Mouse (Mus musculus) gastrocnemius, adult 2 months (tissue): ENCODE data around the gene Krtap5-1. TPM values are rescaled to one million over a fixed set of nuclear protein-coding genes. Genes with fewer than 3 reads are reported as not detected.
"Not testable (repeated sequence)": the region's sequence is repeated elsewhere in the genome, so short reads cannot be mapped to it uniquely, and the experiment has no call there.

ENCODE experiments used
- DNase-seq: peaks from one replicate; pipeline ENCODE4 v3.0.0; 2022
- H3K27ac ChIP-seq: fragments of 200-600 bp; 2 replicates; pipeline ENCODE4 v1.8.1; 2022; ENCODE audit warnings: mild to moderate bottlenecking
- H3K4me3 ChIP-seq: fragments of 200-600 bp; 2 replicates; pipeline ENCODE4 v1.8.1; 2022; ENCODE audit warnings: mild to moderate bottlenecking, moderate library complexity
- CTCF ChIP-seq: fragments of 200-600 bp; IDR thresholded peaks from 2 replicates; pipeline ENCODE4 v1.8.1; 2022; ENCODE audit warnings: antibody characterized with exemption, mild to moderate bottlenecking, moderate library complexity
- intact Hi-C: fragments of 180-260 bp; cut with DNase I; formaldehyde crosslinking; loops from one replicate; pipeline ENCODE4 v1.15.1; 2025
- total RNA-seq, 2 experiments: library from RNA; stranded (reverse); gene quantifications; 2 replicates each; pipeline ENCODE4 v1.2.3; 2021

Gene Krtap5-1
- total RNA-seq, 2 experiments from 2014 or later, result not detected

DNA sequence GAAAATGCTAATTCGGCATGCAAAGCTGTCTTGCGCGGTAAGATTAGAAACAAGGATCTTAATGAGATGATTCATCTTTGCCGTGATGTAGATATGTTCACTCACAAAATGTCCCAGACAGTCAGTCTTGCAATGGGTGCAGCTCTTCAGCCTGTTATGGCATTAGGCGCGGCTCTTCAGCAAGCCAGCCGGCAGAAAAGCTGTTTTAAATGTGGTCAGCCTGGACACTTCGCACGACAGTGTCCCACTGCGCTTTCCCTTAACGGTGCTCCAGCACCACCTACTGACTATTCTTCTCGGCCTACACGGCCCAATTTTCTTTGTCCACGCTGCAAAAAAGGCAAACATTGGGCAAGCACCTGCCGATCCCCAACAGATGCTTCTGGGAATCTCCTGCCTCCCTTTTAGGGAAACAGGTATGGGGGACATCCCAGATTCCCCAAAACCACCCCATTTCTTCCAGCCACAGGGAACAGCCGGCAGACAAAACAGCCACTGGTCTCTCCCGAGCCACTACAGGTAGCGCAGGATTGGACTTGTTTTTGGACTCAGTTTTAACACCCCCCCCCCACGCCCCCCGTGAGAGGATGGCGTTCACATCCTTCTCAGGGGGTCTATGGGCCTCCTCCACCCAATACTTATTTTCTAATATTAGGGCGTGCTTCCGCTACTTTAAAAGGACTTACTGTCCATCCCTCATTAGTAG, 11.6 kb downstream of the Krtap5-1 start:
- intact Hi-C loops, result loop anchor here (2.0 to 10.0 kb wide), 2 partner anchors 138 to 190 kb away; partner anchors contain the start of gene Dusp8
- Histone ChIP-seq H3K4me3 (peak overlapping the region; percentile 87), H3K27ac (peak overlapping the region; percentile 89)
- peak; percentile 40 for DNase-seq
- peak; percentile 51 for TF ChIP-seq CTCF

DNA sequence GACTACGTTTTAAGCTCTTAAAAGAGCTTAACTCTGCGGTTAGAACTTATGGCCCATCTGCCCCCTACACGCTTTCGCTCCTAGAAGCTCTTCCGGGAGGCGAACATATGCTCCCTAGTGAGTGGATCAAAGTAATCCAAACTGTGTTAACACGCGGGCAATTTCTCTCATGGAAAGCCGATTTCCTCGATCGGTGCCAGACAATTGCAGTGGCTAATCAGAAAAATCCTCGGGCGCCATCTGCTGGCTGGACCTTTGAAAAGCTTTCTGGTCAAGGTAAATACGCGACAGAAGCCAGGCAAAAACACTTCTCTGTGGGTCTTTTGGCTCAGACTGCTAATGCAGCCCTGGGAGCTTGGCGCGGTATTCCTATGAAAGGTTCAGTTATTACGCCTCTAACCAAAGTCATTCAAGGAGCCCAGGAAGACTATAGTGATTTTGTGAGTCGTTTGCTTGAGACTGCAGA, 12.3 kb downstream of the Krtap5-1 start:
- Histone ChIP-seq H3K4me3 (peak overlapping the region; percentile 87), H3K27ac (peak overlapping the region; percentile 89)
- intact Hi-C loops, result loop anchor here (2.0 to 10.0 kb wide), 2 partner anchors 138 to 190 kb away; partner anchors contain the start of gene Dusp8
- DNase-seq, result peak; percentile 92
- peak; percentile 83 for TF ChIP-seq CTCF

DNA sequence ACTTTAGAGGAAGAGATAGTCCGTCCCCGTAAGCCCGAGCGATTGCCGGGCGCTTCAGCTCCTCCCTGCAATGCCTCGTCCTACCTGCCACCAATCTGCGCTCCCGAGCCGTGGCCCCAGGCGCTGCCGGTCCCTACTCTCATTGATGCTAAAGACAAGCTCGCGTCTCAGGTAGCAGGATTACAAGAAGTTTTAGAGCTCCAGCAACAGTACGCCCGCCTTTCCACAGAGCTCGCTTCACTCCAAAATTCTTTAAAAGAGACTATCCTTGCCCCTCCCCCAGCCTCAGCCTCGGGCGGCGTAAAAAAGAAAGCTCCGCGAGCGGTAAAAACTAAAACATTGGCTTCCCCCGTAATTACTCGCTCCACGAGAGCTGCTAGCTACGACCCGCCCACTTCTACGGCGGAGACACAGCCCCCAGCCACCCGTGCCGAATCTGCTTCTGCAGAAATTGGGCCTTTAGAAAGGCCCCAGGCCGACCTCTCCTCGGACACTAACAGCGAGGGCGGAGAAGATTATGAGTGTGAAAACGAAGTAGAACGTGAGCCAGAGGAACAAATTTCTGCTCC, 12.8 kb downstream of the Krtap5-1 start:
- intact Hi-C loops, result loop anchor here (2.0 to 10.0 kb wide), 2 partner anchors 137 to 189 kb away; partner anchors contain the start of gene Dusp8
- peak; percentile 70 for DNase-seq
- Histone ChIP-seq H3K27ac (peak overlapping the region; percentile 89), H3K4me3 (peak overlapping the region; percentile 87)
- TF ChIP-seq CTCF, result peak; percentile 46

DNA sequence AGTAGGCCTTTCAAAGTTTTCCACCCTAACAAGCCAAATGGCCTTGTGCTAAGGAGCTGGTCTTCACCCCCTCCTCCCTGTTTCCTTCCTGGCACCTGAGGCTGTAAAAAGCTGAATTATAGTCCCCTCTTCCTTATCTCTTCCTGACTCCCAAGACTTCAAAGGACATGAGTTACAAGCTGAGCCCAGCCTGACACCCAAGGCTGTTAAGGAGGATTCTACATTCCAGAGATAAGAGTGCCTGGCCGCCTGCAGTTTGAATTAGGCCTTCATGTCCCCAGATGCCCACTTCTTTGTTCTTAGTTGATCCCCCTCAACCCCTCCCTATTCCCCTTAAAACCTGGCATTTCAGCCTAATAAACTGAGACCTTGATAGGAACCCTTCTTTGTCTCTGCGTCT, 14.1 kb downstream of the Krtap5-1 start:
- H3K4me3 ChIP-seq, DNase-seq, H3K27ac ChIP-seq: not testable (repeated sequence)
- intact Hi-C loops, result loop anchor here (10.0 kb wide), 1 partner anchor 188 kb away; the partner anchor contains the start of gene Dusp8

DNA sequence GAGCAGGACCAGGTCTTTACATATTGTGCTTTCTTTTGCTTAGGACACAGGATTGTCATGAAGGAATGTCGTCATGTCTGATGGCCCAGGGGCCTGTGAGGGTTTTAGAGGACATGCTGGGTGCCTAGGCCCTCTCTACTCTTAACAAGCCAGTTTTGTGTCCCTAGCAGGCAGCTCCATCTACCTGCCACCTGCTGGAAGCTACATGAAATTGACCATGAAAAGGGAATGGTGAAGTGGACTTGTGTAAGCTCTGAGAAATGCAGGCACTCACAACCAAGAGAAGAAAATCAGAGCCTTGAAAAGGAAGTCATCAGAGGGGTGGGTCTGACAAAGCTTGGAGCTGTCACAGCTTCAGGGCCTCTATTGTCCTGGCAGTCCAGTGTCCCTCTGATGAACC, 17.6 kb downstream of the Krtap5-1 start:
- H3K27ac ChIP-seq, DNase-seq, H3K4me3 ChIP-seq, intact Hi-C loops: not testable (repeated sequence)

DNA sequence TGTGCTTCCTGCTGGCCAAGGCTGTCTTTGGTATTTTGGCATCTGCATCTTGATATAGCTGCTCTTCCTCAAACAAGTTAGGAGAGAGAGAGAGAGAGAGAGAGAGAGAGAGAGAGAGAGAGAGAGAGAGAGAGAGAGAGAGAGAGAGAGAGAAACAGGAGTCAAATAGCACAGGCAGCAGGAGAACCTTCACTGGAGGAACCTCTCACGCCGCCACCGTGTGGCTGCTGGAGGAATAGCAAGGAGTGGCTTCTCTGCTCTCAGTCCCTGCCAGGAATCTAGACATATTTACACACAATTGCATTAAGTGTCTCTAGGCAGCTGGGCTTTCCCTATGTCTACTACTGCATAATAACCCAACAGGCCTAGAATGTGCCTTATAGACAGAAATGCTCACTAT, 18.7 kb downstream of the Krtap5-1 start:
- not testable (repeated sequence) for H3K27ac ChIP-seq, H3K4me3 ChIP-seq
- peak; percentile 65 for TF ChIP-seq CTCF
- DNase-seq, result peak; percentile 68
- intact Hi-C loops, result loop anchor here (1.0 kb wide), 1 partner anchor 15 kb away; no protein-coding TSS in a partner anchor

DNA sequence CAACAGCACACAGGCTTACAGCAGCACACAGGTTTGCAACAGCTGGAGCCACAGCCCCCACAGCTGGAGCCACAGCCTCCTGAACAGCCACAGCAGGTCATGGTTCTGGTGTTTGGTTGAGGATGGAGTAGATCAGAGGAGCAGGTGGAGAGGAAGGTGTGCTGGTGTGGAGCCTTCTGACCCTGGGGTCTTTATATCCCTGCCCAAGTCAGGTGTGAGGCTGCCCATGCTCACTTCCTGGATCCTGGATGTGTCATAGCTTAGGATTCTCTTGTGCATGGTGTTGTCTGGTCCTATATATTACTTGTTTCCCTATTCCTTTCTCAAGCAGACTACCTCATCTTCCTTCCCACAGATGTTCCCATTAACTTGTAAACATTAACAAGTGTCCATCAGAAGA, 22.7 kb downstream of the Krtap5-1 start, which contains the start of gene Gm4559:
Gm4559 (minus strand) TSS at position 101 of the 400 bp plus-strand sequence.
- intact Hi-C loops, result not testable (repeated sequence)

DNA sequence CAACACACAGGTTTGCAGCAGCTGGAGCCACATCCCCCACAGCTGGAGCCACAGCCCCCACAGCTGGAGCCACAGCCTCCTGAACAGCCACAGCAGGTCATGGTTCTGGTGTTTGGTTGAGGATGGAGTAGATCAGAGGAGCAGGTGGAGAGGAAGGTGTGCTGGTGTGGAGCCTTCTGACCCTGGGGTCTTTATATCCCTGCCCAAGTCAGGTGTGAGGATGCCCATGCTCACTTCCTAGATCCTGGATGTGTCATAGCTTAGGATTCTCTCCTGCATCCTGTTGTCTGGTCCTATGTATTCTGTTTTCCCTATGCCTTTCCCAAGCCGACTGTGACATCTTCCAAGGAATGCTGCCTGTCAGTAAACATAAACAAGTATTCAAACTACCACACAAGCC, 38.7 kb downstream of the Krtap5-1 start, which contains the start of gene Gm2431:
Gm2431 (minus strand) TSS at position 101 of the 400 bp plus-strand sequence.
- H3K4me3 ChIP-seq, intact Hi-C loops, H3K27ac ChIP-seq, DNase-seq: not testable (repeated sequence)

More for the DNA sequence above, 22.7 kb downstream of the Krtap5-1 start, which contains the start of gene Gm4559:
- not testable (repeated sequence) for DNase-seq, H3K4me3 ChIP-seq, H3K27ac ChIP-seq

DNA sequence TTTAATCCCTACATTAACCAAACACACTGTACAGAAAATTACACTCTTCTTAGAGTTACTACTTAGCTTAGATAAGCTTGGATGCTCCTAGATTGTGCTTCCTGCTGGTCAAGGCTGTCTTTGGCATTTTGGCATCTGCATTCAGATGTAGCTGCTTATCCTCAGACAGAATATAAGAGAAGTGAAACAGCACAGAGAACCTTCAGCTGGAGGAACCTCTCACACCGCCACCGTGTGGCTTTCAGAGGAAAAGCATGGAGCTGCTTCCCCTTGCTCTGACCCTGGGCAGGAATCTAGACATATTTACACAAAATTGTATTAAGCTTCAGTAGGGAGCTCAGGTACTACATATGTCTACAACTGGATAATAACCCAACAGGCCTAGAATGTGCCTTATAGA, 41.4 kb downstream of the Krtap5-1 start:
- no peak overlapping the region for H3K4me3 ChIP-seq
- DNase-seq, result no peak
- TF ChIP-seq CTCF, result peak; percentile 71

DNA sequence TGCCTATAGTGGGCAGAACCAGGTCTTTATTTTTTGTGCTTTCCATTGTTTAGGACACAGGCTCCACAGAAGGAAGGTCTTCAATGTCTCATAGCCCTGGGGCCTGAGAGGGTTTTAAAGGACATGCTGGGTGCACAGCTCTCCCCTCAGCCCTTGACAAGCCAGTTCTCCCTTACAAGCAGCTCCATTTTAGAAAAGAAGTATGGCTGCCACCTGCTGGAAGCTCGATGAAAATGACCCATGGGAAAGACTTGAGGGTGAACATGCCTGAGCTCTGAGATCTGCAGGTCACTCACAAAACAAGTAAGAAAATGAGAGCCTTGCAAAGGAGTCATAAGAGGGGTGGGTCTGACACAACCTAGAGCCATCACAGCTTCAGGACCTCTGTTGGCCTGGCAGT, 47.1 kb downstream of the Krtap5-1 start:
- Histone ChIP-seq H3K4me3 (no peak overlapping the region), H3K27ac (no peak overlapping the region)
- DNase-seq, result no peak
- intact Hi-C loops, result loop anchor here (5.0 kb wide), 1 partner anchor 103 kb away; no protein-coding TSS in a partner anchor
- TF ChIP-seq CTCF, result peak; percentile 44; the same call in 1 of the 2 replicates

More for the DNA sequence above, 41.4 kb downstream of the Krtap5-1 start:
- H3K27ac ChIP-seq, result no peak overlapping the region
- intact Hi-C loops, result no loop called here

Other genes with a start within 250 kb of the Krtap5-1 start
- 10 to 100 TPM; 52.2 to 53.1 TPM for gene Mob2, start 236.1 kb downstream of the Krtap5-1 start, total RNA-seq
- gene Dusp8, start 201.3 kb downstream of the Krtap5-1 start, total RNA-seq, result 10 to 100 TPM; 20.5 to 44.4 TPM
- not detected for gene Gm45618, start 176.4 kb downstream of the Krtap5-1 start, total RNA-seq
- gene Gm39115, start 161.1 kb downstream of the Krtap5-1 start, total RNA-seq, result not detected
- not detected for gene Gm45337, start 152.5 kb downstream of the Krtap5-1 start, total RNA-seq
- gene Gm29735, start 140.0 kb downstream of the Krtap5-1 start, total RNA-seq, result not detected
- gene Gm4553, start 131.4 kb downstream of the Krtap5-1 start, total RNA-seq, result not detected
- gene Krtap5-2, start 121.1 kb downstream of the Krtap5-1 start, total RNA-seq, result not detected
- not detected for gene Gm10153, start 106.7 kb downstream of the Krtap5-1 start, total RNA-seq
- gene Krtap5-3, start 95.8 kb downstream of the Krtap5-1 start, total RNA-seq, result not detected
- not detected for gene Gm7579, start 85.3 kb downstream of the Krtap5-1 start, total RNA-seq
- not detected for gene Krtap5-5, start 67.1 kb downstream of the Krtap5-1 start, total RNA-seq
- gene Gm40460, start 56.0 kb downstream of the Krtap5-1 start, total RNA-seq, result not detected
- gene Gm2431, start 38.8 kb downstream of the Krtap5-1 start, total RNA-seq, result not detected
- not detected for gene Gm4559, start 22.8 kb downstream of the Krtap5-1 start, total RNA-seq
- not detected for gene Krtap5-4, start 6.4 kb upstream of the Krtap5-1 start, total RNA-seq
- 1 to 10 TPM; 3.0 to 4.1 TPM for gene Ifitm10, start 76.6 kb upstream of the Krtap5-1 start, total RNA-seq
- 1 to 10 TPM; 1.5 to 1.8 TPM for gene Gm49369, start 85.5 kb upstream of the Krtap5-1 start, total RNA-seq
- gene Ctsd, start 90.9 kb upstream of the Krtap5-1 start, total RNA-seq, result 100 to 1,000 TPM; 411 to 467 TPM
- gene Syt8, start 137.7 kb upstream of the Krtap5-1 start, total RNA-seq, result not detected
- over 10,000 TPM; 15,929 to 19,962 TPM for gene Tnni2, start 144.7 kb upstream of the Krtap5-1 start, total RNA-seq
- 10 to 100 TPM; 25.8 to 47.3 TPM for gene Lsp1, start 163.7 kb upstream of the Krtap5-1 start, total RNA-seq
- gene Tnnt3, start 201.7 kb upstream of the Krtap5-1 start, total RNA-seq, result over 10,000 TPM; 28,899 to 38,022 TPM
- gene Mrpl23, start 235.6 kb upstream of the Krtap5-1 start, total RNA-seq, result 1 to 10 TPM in 1 of 2 experiments, under 1 TPM in 1; 0.89 to 1.4 TPM